Mouse (Mus musculus) limb, embryonic 11.5 days (tissue): ENCODE measurements around the gene Znrf1. TPM values are rescaled to one million over a fixed set of nuclear protein-coding genes. Genes with fewer than 3 reads are reported as not detected.

Experiments used
- ATAC-seq: fragments of 200-750 bp; cut with Nextera tagmentation; 2 replicates; pipeline ENCODE4 v1.8.0; 2017; ENCODE audit warnings: low read depth; ENCODE audit not compliant: insufficient number of reproducible peaks, low FRiP score, low TSS enrichment
- DNase-seq: peaks from one replicate; pipeline ENCODE4 v3.0.0-alpha.2; 2015; ENCODE audit warnings: low spot score
- H3K27ac ChIP-seq: fragments of 300-500 bp; sonication (generic); replicated peaks from 2 replicates; pipeline ENCODE4 v1.5.1; 2014; ENCODE audit warnings: low read depth, mild to moderate bottlenecking, low read length
- H3K27me3 ChIP-seq: fragments of 300-500 bp; sonication (generic); 2 replicates; pipeline ENCODE4 v1.6.1; 2014; ENCODE audit warnings: mild to moderate bottlenecking, low read length, mixed read lengths; ENCODE audit not compliant: control insufficient read depth, insufficient read depth
- H3K36me3 ChIP-seq: fragments of 300-500 bp; sonication (generic); 2 replicates; pipeline ENCODE4 v1.6.1; 2014; ENCODE audit warnings: mild to moderate bottlenecking, low read length, moderate library complexity, mixed read lengths; ENCODE audit not compliant: control insufficient read depth, insufficient read depth
- H3K4me1 ChIP-seq: fragments of 300-500 bp; sonication (generic); 2 replicates; pipeline ENCODE4 v1.6.1; 2014; ENCODE audit warnings: low read length, mixed read lengths; ENCODE audit not compliant: control insufficient read depth, insufficient read depth
- H3K4me2 ChIP-seq: fragments of 300-500 bp; sonication (generic); 2 replicates; pipeline ENCODE4 v1.6.1; 2014; ENCODE audit warnings: low read depth, mild to moderate bottlenecking, moderate library complexity; ENCODE audit not compliant: severe bottlenecking
- H3K4me3 ChIP-seq: fragments of 300-500 bp; sonication (generic); 2 replicates; pipeline ENCODE4 v1.5.1; 2014; ENCODE audit warnings: low read depth, low read length
- H3K9ac ChIP-seq: fragments of 300-500 bp; sonication (generic); 2 replicates; pipeline ENCODE4 v1.6.1; 2014; ENCODE audit warnings: mild to moderate bottlenecking, low read length
- H3K9me3 ChIP-seq: fragments of 300-500 bp; sonication (generic); 2 replicates; pipeline ENCODE4 v1.6.1; 2016; ENCODE audit warnings: low read length; ENCODE audit not compliant: control insufficient read depth
- WGBS: fragments of 180-500 bp; shearing (Covaris S2); extraction: QIAGEN DNeasy Blood & Tissue Kit; methylation state at CpG from one replicate; pipeline ENCODE4 v1.1.7; 2014; 5-methylcytosine and 5-hydroxymethylcytosine counted together
- polyA plus RNA-seq: library from polyadenylated mRNA; unstranded; fragments of >200 nt; fragmentation: Nextera tagmentation; extraction: Ambion mirVana; gene quantifications from 2 replicates; pipeline ENCODE4 v1.2.1, GENCODE M21; 2014

Gene Znrf1
- polyA plus RNA-seq, 1 experiment from 2014 or later, result 49.9 TPM

GRCm38 (mm10) chr8:111575492-111575891, 39.6 kb downstream of the Znrf1 start:
- peaks cover 3% of the 10 kb centered on the region; the same call in 1 of the 2 replicates for H3K36me3 ChIP-seq
- no peak overlapping the region for H3K4me2 ChIP-seq
- H3K9ac ChIP-seq, result no peak overlapping the region
- H3K4me1 ChIP-seq, result no peaks in the 10 kb centered on the region
- H3K27me3 ChIP-seq, result no peaks in the 10 kb centered on the region
- DNase-seq (no peak), ATAC-seq (no peak)
- no peak overlapping the region for H3K4me3 ChIP-seq
- no peak overlapping the region for H3K27ac ChIP-seq
- WGBS, result 97% methylated on average over 4 of the region's 4 CpGs
- no peaks in the 10 kb centered on the region for H3K9me3 ChIP-seq

DNA sequence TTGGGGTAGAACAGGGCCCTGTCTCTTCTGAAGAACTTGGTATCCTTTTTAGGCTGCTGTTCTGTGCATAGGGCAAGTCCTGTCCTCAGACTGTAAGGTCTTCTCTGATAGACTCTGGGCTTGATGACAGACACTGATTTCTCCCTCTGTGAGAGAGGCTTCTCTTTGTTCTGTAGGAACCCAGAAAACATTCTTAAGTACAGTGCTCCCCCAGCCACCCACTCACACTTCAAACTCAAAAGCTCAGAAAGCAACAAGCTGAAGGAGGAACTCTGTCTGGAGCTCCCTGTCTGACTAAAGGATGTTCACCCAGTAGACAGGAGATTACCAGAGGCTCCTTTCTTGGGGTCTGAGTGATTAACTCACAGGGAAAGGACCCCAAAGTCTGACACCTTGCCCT, 40.6 kb downstream of the Znrf1 start:
- H3K4me3 ChIP-seq, result no peak overlapping the region
- peaks cover 3% of the 10 kb centered on the region; the same call in 1 of the 2 replicates for H3K36me3 ChIP-seq
- ATAC-seq (no peak), DNase-seq (no peak)
- no peak overlapping the region for H3K9ac ChIP-seq
- H3K27ac ChIP-seq, result no peak overlapping the region
- H3K9me3 ChIP-seq, result no peaks in the 10 kb centered on the region
- H3K27me3 ChIP-seq, result no peaks in the 10 kb centered on the region
- H3K4me1 ChIP-seq, result no peaks in the 10 kb centered on the region
- H3K4me2 ChIP-seq, result no peak overlapping the region

DNA sequence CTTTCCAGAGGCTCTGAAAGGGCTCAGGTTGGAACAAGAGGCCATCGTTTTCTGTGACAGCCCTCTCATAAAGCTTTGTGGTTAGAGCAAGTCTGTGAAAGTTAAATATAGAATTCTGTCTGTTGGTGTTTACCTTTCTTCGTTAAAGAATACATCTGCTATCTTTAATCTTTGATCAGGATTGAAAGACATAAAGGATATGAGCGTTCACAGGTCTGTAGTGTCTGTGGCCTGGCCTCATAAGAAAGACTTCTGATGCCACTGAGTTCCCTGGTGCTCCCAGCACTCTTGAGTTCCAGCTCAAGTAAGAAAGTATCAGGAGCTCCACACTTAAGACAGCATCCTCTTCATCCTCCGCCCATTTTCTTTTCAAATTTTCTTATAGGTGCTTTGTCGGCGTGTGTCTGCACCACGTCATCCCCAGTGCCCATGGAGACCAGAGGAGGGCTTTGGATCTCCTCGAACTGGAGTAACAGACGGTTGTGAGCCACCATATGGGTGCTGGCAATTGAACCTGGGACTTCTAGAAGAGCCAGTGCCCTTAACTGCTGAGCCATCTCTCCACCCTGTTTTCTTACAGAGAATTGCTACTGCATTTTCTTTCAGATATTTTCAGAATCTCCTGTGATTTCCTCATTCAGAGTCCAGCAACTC, 42.1 kb downstream of the Znrf1 start:
- no peak for ATAC-seq
- peaks cover 3% of the 10 kb centered on the region; the same call in 1 of the 2 replicates for H3K36me3 ChIP-seq
- H3K9me3 ChIP-seq, result no peaks in the 10 kb centered on the region
- H3K27me3 ChIP-seq, result no peaks in the 10 kb centered on the region
- no peak overlapping the region for H3K9ac ChIP-seq
- H3K4me2 ChIP-seq, result no peak overlapping the region
- DNase-seq, result no peak
- no peak overlapping the region for H3K27ac ChIP-seq
- H3K4me1 ChIP-seq, result no peaks in the 10 kb centered on the region
- no peak overlapping the region for H3K4me3 ChIP-seq
- 91% methylated on average over 9 of the region's 9 CpGs for WGBS

DNA sequence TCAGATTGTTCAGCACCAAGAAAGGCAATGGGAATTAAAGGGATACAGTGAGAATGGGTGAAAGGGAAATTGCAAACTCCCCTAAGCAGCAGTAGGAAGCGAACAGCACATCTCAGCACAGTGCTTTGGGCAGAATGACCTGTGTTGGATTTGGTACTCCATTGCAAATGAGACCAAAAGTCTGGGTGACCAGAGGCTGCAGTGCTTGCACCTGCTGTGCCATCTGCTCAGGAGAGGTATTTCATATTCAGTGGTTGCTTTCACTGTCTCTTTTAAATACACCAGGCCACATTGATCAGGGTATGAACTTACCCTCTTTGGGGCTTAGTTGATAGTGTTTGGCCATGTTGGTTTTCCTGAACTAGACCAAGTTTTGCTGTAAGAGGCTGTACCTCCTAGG, 43.4 kb downstream of the Znrf1 start:
- no peak overlapping the region for H3K9ac ChIP-seq
- H3K4me2 ChIP-seq, result no peak overlapping the region
- DNase-seq, result no peak
- no peaks in the 10 kb centered on the region for H3K9me3 ChIP-seq
- no peak overlapping the region for H3K27ac ChIP-seq
- H3K36me3 ChIP-seq, result peaks cover 5% of the 10 kb centered on the region; the same call in 1 of the 2 replicates
- H3K4me1 ChIP-seq, result no peaks in the 10 kb centered on the region
- WGBS, result 83% methylated on average over 1 of the region's 1 CpGs
- no peak overlapping the region for H3K4me3 ChIP-seq
- ATAC-seq, result no peak
- H3K27me3 ChIP-seq, result no peaks in the 10 kb centered on the region

GRCm38 (mm10) chr8:111580306-111580705, 44.4 kb downstream of the Znrf1 start:
- H3K4me2 ChIP-seq, result no peak overlapping the region
- no peak for DNase-seq
- WGBS, result 88% methylated on average over 3 of the region's 3 CpGs
- no peak overlapping the region for H3K9ac ChIP-seq
- no peaks in the 10 kb centered on the region for H3K27me3 ChIP-seq
- no peaks in the 10 kb centered on the region for H3K4me1 ChIP-seq
- H3K27ac ChIP-seq, result no peak overlapping the region
- no peak for ATAC-seq
- H3K9me3 ChIP-seq, result no peaks in the 10 kb centered on the region
- peaks cover 5% of the 10 kb centered on the region; the same call in 1 of the 2 replicates for H3K36me3 ChIP-seq
- no peak overlapping the region for H3K4me3 ChIP-seq

- no peak for ATAC-seq
- H3K36me3 ChIP-seq, result peaks cover 2% of the 10 kb centered on the region; the same call in 1 of the 2 replicates
- 78% methylated on average over 3 of the region's 3 CpGs for WGBS
Measured at GRCm38 (mm10) chr8:111582386-111582785, 46.5 kb downstream of the Znrf1 start.

GRCm38 (mm10) chr8:111584946-111585345, 49.0 kb downstream of the Znrf1 start:
- no peak overlapping the region for H3K4me2 ChIP-seq
- H3K4me3 ChIP-seq, result no peak overlapping the region
- no peak for ATAC-seq
- H3K9me3 ChIP-seq, result no peaks in the 10 kb centered on the region
- 82% methylated on average over 3 of the region's 3 CpGs for WGBS
- no peaks in the 10 kb centered on the region for H3K4me1 ChIP-seq
- no peaks in the 10 kb centered on the region for H3K27me3 ChIP-seq
- H3K36me3 ChIP-seq, result peaks cover 2% of the 10 kb centered on the region; the same call in 1 of the 2 replicates
- no peak overlapping the region for H3K27ac ChIP-seq
- H3K9ac ChIP-seq, result no peak overlapping the region
- DNase-seq, result no peak

More at GRCm38 (mm10) chr8:111582386-111582785, 46.5 kb downstream of the Znrf1 start:
- Histone ChIP-seq H3K4me3 (no peak overlapping the region), H3K27me3 (no peaks in the 10 kb centered on the region), H3K4me2 (no peak overlapping the region), H3K9me3 (no peaks in the 10 kb centered on the region), H3K27ac (no peak overlapping the region), H3K9ac (no peak overlapping the region), H3K4me1 (no peaks in the 10 kb centered on the region)
- DNase-seq, result no peak

DNA sequence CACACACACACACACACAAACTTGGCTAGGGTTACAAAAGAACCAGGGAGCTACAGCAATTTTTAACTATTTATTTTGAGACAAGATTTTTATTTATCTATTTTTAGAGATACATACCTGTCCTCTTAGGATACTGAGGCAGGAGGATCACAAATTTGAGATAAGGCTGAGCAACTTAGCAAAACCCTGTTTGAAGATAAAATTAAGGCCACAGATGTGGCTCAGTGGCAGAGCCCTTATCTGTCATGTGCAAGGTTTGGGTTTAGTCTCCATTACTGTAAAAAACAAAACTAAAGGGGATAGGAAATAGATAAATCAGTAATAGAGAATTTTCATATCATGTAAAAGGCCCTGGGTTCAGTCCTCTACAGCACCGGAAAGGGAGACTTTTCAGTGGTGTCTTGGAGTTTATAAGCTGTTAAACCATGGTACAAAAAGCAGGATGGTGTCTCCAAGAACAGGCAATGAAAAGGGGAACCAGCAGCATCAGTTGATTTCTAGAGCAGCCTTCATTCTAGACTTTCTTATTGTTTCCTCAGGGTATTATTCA, 51.7 kb downstream of the Znrf1 start:
- WGBS, result 95% methylated on average over 1 of the region's 1 CpGs
- no peaks in the 10 kb centered on the region for H3K27me3 ChIP-seq
- no peak overlapping the region for H3K27ac ChIP-seq
- DNase-seq (no peak), ATAC-seq (no peak)
- no peak overlapping the region for H3K9ac ChIP-seq
- no peak overlapping the region for H3K4me3 ChIP-seq
- peaks cover 2% of the 10 kb centered on the region; the same call in 1 of the 2 replicates for H3K36me3 ChIP-seq
- no peak overlapping the region for H3K4me2 ChIP-seq
- no peaks in the 10 kb centered on the region for H3K4me1 ChIP-seq
- no peaks in the 10 kb centered on the region for H3K9me3 ChIP-seq
